Mouse (Mus musculus) lung, postnatal 0 days (tissue): ENCODE data around the gene Gm20388. TPM values are rescaled to one million over a fixed set of nuclear protein-coding genes. Genes with fewer than 3 reads are reported as not detected.
A peak's percentile ranks its signal among the peaks of the same experiment; 100 is the strongest.

ENCODE experiments used
- ATAC-seq: fragments of 200-750 bp; cut with Nextera tagmentation; 2 replicates; pipeline ENCODE4 v1.8.0; 2017; ENCODE audit warnings: moderate library complexity
- DNase-seq: peaks from one replicate; pipeline ENCODE4 v3.0.0-alpha.2; 2016; ENCODE audit warnings: low spot score
- H3K27ac ChIP-seq: fragments of 300-500 bp; sonication (generic); 2 replicates; pipeline ENCODE4 v1.5.1; 2014; ENCODE audit warnings: antibody characterized with exemption, mild to moderate bottlenecking, low read length, mixed read lengths
- H3K27me3 ChIP-seq: fragments of 300-500 bp; sonication (generic); replicated peaks from 2 replicates; pipeline ENCODE4 v1.6.1; 2014; ENCODE audit warnings: low read length, mixed read lengths; ENCODE audit not compliant: insufficient read depth
- H3K36me3 ChIP-seq: fragments of 300-500 bp; sonication (generic); 2 replicates; pipeline ENCODE4 v1.6.1; 2014; ENCODE audit warnings: low read length, mixed read lengths; ENCODE audit not compliant: insufficient read depth
- H3K4me1 ChIP-seq: fragments of 300-500 bp; sonication (generic); 2 replicates; pipeline ENCODE4 v1.6.1; 2014; ENCODE audit warnings: antibody characterized with exemption, low read depth, low read length, mixed read lengths; ENCODE audit not compliant: insufficient read depth
- H3K4me2 ChIP-seq: fragments of 300-500 bp; sonication (generic); replicated peaks from 2 replicates; pipeline ENCODE4 v1.6.1; 2014; ENCODE audit warnings: low read depth, mild to moderate bottlenecking, low read length, moderate library complexity, mixed read lengths
- H3K4me3 ChIP-seq: fragments of 300-500 bp; sonication (generic); 2 replicates; pipeline ENCODE4 v1.5.1; 2014; ENCODE audit warnings: low read depth, low read length
- H3K9ac ChIP-seq: fragments of 300-500 bp; sonication (generic); replicated peaks from 2 replicates; pipeline ENCODE4 v1.6.1; 2014; ENCODE audit warnings: low read depth, mild to moderate bottlenecking
- H3K9me3 ChIP-seq: fragments of 300-500 bp; sonication (generic); 2 replicates; pipeline ENCODE4 v1.6.1; 2016; ENCODE audit warnings: low read length, mixed read lengths
- CTCF ChIP-seq: IDR thresholded peaks from 2 replicates; pipeline ENCODE4 v1.5.1; 2016; ENCODE audit warnings: antibody characterized with exemption, mild to moderate bottlenecking
- EP300 ChIP-seq: IDR thresholded peaks from 2 replicates; pipeline ENCODE4 v1.6.1; 2016; ENCODE audit warnings: antibody characterized with exemption, mild to moderate bottlenecking, control low read depth
- WGBS: fragments of 180-500 bp; shearing (Covaris S2); extraction: QIAGEN DNeasy Blood & Tissue Kit; methylation state at CpG from one replicate; pipeline ENCODE4 v1.1.7; 2014; 5-methylcytosine and 5-hydroxymethylcytosine counted together
- polyA plus RNA-seq: library from polyadenylated mRNA; unstranded; fragments of >200 nt; fragmentation: Nextera tagmentation; extraction: Ambion mirVana; gene quantifications from 2 replicates; pipeline ENCODE4 v1.2.1, GENCODE M21; 2015

Gene Gm20388
- polyA plus RNA-seq, 1 experiment from 2014 or later, result not detected

GRCm38 (mm10) chr8:121820840-121821239, 1910.2 kb downstream of the Gm20388 start:
- H3K27ac ChIP-seq, result no peak overlapping the region
- no peaks in the 10 kb centered on the region for H3K36me3 ChIP-seq
- no peak for DNase-seq
- H3K27me3 ChIP-seq, result no peaks in the 10 kb centered on the region
- no peak overlapping the region for H3K9ac ChIP-seq
- WGBS, result 96% methylated on average over 6 of the region's 6 CpGs
- H3K4me2 ChIP-seq, result no peak overlapping the region
- ATAC-seq, result no peak
- H3K4me3 ChIP-seq, result no peak overlapping the region
- H3K9me3 ChIP-seq, result no peaks in the 10 kb centered on the region
- no peaks in the 10 kb centered on the region for H3K4me1 ChIP-seq
- no peak for TF ChIP-seq EP300
- no peak for TF ChIP-seq CTCF

- H3K4me1 ChIP-seq, result no peaks in the 10 kb centered on the region
- WGBS, result 90% methylated on average over 11 of the region's 11 CpGs
- H3K9me3 ChIP-seq, result no peaks in the 10 kb centered on the region
- no peak overlapping the region for H3K9ac ChIP-seq
- H3K27me3 ChIP-seq, result no peaks in the 10 kb centered on the region
- no peak overlapping the region for H3K4me3 ChIP-seq
- no peak for DNase-seq
- TF ChIP-seq CTCF (no peak), EP300 (no peak)
- no peak overlapping the region for H3K4me2 ChIP-seq
- ATAC-seq, result no peak
- no peak overlapping the region for H3K27ac ChIP-seq
- H3K36me3 ChIP-seq, result no peaks in the 10 kb centered on the region
Measured at GRCm38 (mm10) chr8:121821320-121821719, 1910.7 kb downstream of the Gm20388 start.

DNA sequence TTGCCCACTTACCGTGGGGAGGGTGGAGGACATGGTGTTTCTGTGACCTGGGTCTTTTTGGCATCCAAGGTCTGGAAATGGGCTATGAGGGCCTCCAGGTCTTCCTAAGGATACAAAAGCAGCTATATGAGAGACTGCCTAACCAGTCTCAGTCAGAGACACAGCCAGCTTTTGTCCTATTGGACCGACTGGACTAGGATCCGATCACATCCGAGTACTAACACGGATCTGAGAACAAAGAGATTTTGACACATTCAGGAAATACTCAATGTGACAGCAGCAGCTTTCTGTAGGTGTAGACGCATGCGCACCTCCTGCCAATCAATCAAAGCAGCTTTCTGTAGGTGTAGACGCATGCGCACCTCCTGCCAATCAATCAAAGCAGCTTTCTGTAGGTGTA, 1911.1 kb downstream of the Gm20388 start:
- Histone ChIP-seq H3K27me3 (no peaks in the 10 kb centered on the region), H3K36me3 (no peaks in the 10 kb centered on the region), H3K9ac (no peak overlapping the region), H3K4me1 (no peaks in the 10 kb centered on the region), H3K27ac (no peak overlapping the region), H3K4me3 (no peak overlapping the region), H3K9me3 (no peaks in the 10 kb centered on the region), H3K4me2 (no peak overlapping the region)
- DNase-seq, result no peak
- no peak for ATAC-seq
- no peak for TF ChIP-seq CTCF
- no peak for TF ChIP-seq EP300
- WGBS, result 83% methylated on average over 9 of the region's 9 CpGs

GRCm38 (mm10) chr8:121827726-121828125, 1917.1 kb downstream of the Gm20388 start:
- Histone ChIP-seq H3K4me1 (peaks cover 6% of the 10 kb centered on the region; the same call in 1 of the 2 replicates), H3K27me3 (no peaks in the 10 kb centered on the region), H3K27ac (no peak overlapping the region), H3K36me3 (no peaks in the 10 kb centered on the region), H3K9me3 (no peaks in the 10 kb centered on the region), H3K4me3 (no peak overlapping the region), H3K4me2 (no peak overlapping the region), H3K9ac (no peak overlapping the region)
- no peak for ATAC-seq
- TF ChIP-seq EP300 (no peak), CTCF (no peak)
- WGBS, result 85% methylated on average over 5 of the region's 5 CpGs
- DNase-seq, result no peak

DNA sequence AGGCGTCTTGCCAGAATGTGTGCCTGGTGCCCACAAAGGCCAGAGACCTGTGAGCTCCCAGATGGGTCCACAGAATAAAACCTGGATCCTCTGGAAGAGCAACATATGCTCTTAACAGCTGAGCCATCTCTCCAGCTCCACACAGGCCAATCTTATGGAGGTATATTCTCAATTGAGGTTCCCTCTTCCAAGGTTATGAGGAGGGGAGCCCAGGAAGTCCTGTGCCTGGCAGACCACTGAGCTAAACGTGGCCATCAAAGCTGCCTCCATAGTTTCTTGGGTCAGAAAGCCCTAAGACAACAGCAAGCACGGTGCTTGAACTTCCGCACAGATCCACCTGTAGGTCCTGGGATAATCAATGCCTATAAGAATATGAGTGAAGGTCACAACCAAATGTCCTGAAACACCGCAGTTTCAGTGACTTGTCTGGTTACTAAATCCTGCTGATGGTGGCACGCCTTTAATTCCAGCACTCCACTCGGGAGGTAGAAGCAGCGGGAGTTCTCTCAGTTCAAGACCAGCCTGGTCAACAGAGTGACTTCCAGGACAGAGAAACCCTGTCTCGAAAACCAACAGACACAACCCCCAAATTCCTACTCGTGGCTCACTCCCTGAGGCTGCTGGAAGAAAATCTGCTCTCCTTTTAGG, 1917.9 kb downstream of the Gm20388 start:
- 28% methylated on average over 10 of the region's 10 CpGs for WGBS
- Histone ChIP-seq H3K4me1 (peaks cover 6% of the 10 kb centered on the region; the same call in 1 of the 2 replicates), H3K9me3 (no peaks in the 10 kb centered on the region), H3K36me3 (no peaks in the 10 kb centered on the region), H3K9ac (peak overlapping the region; percentile 71), H3K4me2 (peak overlapping the region; percentile 79), H3K27me3 (no peaks in the 10 kb centered on the region), H3K27ac (no peak overlapping the region), H3K4me3 (peak overlapping the region; percentile 81)
- no peak for DNase-seq
- ATAC-seq, result no peak
- TF ChIP-seq EP300 (no peak), CTCF (no peak)

GRCm38 (mm10) chr8:121829048-121829776, 1918.6 kb downstream of the Gm20388 start, which contains the start of gene Klhdc4:
Gene Klhdc4 (minus strand): TSS chr8:121829569.
- DNase-seq, result peak; percentile 90
- Histone ChIP-seq H3K27me3 (no peaks in the 10 kb centered on the region), H3K9me3 (no peaks in the 10 kb centered on the region), H3K4me2 (peak within 1 kb of the TSS; percentile 79), H3K4me3 (peak within 1 kb of the TSS; percentile 81), H3K4me1 (peaks cover 6% of the 10 kb centered on the region; the same call in 1 of the 2 replicates), H3K27ac (peak within 1 kb of the TSS; percentile 32; the same call in 1 of the 2 replicates), H3K9ac (peak within 1 kb of the TSS; percentile 71), H3K36me3 (no peaks in the 10 kb centered on the region)
- no peak for TF ChIP-seq EP300
- no peak for TF ChIP-seq CTCF
- under 1% methylated on average over 65 of the region's 68 CpGs for WGBS
- ATAC-seq, result peak; percentile 99
